Mouse (Mus musculus): Measurements from ENCODE around the gene Gstp3.

The Gstp3 gene

DNA sequence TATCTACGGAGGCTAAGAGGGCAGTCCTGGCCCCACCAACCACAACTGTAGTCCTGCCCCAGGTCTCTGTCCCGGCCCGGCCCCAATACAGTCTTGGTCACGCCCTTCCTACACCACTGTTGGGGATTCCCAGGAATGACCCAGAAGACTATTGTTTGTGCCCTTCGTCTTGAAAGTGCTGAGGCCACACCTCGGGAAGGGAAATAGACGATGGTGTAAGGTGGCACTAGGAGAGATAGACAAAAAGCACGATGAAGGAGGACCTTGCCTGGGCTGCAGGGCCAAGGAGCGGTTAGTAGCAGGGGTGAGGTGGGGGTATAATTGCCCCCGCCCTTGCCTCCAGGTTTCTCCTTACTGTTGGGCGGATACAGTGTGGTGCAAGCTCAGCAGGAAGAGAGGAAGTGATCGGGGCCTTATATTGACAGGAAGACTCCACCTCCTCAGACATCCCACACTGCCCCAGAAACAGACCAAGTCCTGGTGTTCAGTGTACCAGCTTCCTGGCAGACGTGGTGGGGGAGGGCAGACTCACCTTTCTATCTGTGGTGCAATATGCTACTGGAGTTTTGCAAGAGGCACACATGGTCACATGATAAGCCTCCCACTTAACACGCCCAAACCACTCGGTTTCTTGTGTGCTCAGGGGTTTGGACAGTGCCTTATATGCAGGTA is at the start of gene Gstp3:
Gene Gstp3, minus strand, starts transcription at position 501 of the 672 bp plus-strand sequence.
- DNase-seq: peak; percentile 72 to 78

DNA sequence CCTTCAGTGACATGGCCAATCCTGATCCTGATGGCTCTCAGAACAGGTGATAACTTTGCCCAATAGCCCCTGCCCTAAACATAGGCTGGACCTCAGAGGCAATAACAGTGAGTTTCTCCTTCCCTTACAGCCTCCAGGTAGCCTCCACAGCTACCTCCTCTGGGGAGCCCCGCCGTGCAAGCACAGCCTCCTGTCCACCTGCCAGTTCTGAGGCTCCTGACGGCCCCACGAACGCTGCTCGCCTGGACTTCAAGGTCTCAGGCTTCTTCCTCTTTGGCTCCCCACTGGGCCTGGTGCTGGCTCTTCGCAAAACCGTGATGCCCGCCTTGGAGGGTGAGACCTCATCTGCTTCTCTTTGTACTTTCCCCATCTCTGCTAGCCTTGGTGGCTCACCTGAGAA is 49.2 kb upstream of the Gstp3 start:
- DNase-seq: no peak

DNA sequence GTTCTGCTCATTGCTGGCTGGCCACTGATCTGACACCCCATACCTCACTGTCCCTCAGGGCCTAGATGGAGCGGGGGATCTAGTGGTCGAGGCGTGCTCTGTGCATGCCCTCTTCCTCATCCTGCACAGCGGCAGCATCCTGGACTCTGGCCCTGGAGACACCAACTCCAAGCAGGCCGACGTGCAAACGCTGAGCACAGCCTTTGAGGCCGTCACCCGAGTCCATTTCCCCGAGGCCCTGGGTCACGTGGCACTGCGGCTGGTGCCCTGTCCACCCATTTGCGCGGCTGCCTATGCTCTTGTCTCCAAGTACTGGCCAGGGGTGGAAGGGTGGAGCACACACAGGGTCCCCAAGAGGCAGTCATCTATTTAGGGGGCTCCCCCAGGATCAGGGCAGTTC is 47.3 kb upstream of the Gstp3 start:
- no peak for DNase-seq

DNA sequence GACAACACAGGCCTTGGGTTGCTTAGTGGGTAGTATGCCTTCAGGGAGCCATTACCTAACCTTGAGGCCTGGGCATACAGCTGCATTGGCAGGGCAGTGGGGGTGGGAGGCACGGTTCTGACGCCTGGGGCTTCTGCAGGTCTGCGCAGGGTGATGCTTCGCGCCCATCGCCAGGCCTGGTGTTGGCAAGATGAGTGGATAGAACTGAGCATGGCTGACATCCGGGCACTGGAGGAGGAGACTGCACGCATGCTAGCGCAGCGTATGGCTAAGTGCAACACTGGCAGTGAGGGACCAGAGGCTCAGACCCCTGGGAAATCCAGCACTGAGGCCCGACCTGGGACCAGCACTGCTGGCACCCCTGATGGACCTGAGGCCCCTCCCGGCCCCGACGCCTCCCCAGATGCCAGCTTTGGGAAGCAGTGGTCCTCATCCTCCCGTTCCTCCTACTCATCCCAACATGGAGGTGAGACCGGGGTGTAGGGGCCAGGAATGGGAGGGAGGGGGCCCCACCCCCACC is 45.4 kb upstream of the Gstp3 start:
- DNase-seq: no peak

DNA sequence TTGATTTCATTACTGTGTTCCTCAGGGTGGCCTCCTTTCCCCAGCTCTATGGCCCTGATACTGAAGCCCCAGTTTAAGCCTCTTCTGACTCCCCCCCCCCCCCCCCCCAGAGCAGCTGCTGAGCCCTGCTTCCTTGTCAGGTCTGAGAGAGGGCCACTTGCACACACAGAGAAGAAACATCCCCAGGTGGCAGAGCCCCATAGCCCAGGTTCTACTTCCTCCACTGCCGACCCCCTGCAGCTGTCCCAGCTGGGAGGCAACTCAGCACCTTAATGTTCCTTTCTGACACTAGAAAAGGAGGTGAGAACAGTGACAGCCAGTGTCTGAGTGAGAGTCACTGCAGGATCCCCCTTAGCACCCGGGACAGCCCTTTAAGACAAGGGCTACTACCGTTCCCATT is 44.4 kb upstream of the Gstp3 start:
- no peak for DNase-seq

DNA sequence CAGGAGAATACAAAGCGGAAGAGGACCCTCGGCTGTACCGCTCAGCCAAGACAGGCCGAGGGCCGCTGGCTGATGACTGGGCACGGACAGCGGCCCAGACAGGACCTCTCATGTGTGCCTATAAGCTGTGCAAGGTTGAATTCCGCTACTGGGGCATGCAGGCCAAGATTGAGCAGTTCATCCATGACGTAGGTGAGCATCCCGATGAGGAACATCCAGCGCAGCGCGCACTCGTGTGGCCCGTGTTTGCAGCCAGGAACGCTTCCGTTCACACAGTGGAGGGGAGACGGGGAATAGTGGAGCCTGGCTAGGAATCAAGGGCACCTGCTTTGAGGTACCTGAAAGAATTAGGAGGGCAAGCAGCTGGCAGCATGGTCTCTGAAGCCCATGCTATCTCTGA is 43.9 kb upstream of the Gstp3 start:
- no peak for DNase-seq

DNA sequence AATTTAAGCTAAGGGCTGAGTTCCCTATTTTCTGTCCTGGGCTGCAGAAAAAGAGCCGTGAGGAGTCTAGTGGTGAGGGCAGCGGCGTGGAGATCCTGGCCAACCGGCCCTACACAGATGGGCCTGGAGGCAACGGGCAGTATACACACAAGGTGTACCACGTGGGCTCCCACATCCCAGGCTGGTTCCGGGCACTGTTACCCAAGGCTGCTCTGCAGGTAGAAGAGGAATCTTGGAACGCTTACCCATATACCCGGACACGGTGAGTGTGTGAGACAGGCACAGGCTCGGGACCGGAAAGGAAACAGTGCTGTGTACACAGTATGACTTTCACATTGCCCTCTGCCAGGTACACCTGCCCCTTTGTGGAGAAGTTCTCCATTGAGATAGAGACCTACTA is 43.3 kb upstream of the Gstp3 start:
- no peak for DNase-seq

DNA sequence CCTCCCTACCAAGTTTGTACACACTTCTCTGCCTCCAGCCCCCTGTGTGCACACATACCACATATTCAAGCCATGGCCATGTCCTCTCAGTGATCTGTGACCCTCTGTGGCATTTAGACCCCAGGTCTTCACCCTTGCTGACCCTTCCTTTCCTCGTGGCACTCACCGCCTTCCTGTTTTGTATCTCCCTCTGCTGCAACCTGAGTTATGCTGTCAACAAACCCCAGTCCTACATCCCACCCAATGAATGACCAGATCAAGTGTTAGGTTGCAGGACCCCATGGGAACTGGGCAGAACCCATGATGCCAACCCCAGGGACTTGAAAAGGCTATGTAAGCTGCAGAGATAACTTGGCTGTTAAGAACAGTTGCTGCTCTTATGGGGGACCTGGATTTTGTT is 42.7 kb upstream of the Gstp3 start:
- no peak for DNase-seq

DNA sequence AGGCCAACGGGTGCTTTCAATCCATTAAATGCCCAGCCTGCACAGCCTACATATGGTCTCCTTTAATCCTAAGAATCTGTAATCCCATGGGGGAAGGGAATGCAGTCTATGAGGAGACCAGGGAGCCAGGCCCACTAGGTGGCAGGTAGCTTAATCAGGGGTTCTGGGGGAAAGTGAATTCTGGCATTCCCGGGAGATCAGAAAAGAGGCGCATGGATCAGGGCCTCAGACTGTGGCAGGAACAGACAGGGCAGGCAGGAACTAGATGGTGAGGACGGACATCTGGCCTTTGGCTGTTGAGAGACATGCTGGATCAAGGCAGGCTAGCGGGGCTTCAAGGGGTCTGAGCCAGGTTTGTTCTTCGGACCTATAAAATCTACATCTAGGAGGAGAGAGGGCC is 42.1 kb upstream of the Gstp3 start:
- no peak for DNase-seq

DNA sequence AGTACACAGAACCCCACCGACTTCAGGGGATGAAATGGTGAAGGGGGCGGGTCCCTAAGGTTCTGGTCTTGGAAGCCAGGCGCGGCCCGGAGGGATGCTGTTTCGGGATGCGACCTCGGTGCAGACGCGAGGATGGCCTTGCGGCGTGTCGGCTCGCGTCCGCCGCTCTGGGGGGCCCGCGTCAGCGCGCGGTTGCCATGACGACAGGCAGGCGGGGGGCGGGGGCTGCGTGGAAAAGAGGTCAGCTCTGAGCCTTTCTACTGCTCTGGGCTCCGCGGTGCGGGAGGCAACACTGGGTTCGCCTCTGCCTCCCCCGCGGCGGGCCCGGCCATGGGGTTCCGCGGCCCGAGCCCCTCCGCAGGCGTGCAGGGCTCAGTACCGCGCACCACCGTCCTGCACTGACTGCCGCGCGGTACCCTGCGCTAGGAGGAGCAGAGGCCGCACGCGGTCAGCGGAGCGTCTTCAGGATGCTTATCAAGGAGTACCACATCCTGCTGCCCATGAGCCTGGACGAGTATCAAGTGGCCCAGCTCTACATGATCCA is 41.4 kb upstream of the Gstp3 start:
- DNase-seq: peak in 1 of 2 experiments; percentile 38

DNA sequence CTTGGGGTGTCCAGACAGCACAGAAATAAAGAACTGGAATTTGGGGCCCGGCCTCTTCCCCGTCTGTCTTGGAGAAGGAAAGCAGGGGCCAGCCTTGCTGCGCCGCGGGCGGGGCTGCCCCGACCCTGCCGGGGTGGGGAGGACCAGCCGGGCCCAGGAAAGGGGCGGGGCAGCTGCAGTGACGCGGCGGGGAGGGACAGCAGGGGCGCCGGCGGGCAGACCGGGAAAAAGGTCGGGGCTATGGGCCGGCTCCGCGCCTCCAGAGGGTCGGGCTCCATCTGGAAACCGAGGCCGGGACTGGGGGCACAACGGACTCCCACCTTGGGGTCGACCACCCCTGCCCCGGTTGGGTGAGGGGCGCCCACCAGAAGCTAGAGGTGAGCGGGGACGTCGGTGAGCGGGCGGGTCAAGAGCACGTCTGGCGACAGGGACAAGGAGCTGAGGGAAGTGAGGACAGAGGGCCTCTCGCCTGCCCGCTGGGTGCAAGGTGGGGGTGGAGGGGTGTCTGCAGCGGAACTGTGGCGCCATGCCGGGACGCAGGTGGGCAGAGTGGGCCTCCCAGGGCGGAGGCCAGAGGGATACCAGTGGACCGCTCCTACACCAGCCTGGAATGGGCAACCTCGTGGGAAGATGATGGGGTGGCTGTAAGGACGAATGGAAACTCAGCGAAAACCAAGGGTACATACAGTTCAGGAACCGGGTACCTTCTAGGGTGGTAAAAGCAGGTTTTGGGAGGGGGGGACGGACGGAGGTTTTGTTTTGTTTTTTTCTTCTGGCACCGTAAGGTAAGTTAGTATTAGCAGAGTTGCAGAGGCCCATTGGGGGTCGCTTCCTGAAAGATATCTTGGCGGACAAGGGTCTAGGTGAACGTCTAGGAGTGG is 40.7 kb upstream of the Gstp3 start, which contains the start of gene Pitpnm1:
Gene Pitpnm1, plus strand, starts transcription at position 162 of the 881 bp plus-strand sequence.
- DNase-seq: peak; percentile 87 to 88

DNA sequence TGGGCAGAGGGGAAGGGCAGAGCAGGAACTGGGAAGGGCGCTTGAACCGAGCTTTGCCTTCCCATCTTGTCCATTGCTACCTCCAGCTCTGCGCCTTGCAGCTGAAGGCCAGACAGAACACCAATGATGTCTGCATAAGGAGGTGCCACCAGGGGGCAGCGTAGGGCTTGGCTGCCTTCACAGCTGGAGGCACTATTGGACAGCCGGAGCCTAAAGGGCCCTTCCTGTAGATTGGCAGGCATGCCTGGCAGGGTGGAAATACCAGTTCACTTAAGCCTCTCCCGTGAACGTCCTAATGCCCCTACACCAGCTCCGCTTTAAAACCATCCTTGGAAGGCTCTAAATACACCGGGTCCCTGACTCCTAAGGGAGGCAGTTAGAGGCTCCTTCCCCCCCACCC is 39.7 kb upstream of the Gstp3 start:
- peak; percentile 93 to 96 for DNase-seq

DNA sequence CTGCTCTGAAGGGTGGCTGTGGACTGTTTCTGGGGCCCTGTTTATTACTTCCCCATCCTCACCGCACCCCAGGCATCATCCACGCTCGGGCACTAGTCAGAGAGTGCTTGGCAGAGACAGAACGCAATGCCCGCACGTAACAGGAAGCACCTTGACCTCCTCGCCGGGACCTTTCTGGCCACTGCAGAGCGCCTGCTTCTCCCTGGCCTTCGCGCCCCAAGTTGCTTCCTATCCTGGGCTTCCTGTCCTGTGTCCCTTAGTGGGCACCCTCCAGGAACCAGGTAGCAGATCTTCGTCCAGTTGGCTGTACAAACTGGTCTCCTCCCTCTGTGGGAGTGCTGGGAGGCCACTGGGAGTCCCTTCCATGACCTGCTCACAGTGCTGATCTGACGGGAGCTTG is 39.1 kb upstream of the Gstp3 start:
- no peak for DNase-seq

DNA sequence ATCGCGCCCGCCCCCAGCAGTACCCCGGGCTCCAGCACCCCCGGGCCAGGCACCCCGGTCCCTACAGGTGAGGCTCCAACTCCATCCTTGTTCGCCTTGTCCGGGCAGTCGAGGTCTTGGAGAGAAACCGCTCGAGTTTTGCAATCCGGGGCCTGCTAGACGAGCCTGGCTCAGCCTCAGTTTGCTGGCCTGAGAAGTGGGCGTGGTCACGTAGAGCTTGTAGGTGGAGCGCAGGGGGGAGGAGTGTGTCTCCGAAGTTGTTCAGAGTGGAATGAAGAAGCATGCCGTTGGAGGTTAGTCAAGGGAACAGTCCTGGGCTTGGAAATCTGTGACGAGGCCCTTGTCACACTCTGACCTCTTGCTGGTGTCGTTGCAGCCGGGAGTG is 38.1 kb upstream of the Gstp3 start:
- peak; percentile 92 to 93 for DNase-seq

DNA sequence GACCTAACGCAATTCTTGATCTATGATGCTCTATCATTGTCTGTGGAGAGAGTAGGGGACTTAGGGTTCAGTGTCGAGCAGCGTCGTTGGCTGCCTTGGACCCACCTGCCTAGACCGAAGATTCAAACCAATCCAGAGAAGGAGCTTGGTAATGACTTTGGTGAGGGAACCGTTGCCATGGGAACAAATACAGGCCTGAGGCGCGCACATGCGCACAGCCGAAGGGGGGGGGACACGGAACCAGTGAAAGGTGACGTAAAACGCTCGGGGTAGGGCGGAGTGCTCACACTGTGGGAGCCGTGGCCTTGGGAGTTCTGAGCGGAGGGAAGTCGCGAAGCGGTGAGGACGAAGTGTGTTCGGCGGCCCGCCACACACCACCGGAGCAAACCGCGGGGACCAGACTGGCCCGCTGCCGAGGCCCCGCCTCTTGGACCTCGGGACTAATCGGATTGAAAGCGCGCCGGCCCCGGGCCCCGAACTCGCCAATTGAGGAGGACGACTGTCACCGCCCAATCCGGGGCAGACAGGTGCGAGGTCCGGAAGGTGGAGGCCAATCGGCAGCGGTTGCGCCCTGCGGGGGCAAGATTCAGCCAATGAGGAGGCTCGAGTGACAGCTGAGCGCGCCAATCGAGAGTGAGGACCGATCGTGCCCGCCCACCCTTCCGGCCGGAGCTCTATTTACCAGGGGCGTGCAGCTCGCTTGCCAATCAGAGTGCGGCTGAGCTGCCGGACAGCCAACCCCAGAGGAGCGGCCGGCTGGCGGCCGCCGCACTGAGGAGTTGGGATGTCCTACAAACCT is 37.5 kb upstream of the Gstp3 start, which contains the start of gene Cdk2ap2:
Gene Cdk2ap2, plus strand, starts transcription at position 541 of the 799 bp plus-strand sequence.
- peak; percentile 100 for DNase-seq

DNA sequence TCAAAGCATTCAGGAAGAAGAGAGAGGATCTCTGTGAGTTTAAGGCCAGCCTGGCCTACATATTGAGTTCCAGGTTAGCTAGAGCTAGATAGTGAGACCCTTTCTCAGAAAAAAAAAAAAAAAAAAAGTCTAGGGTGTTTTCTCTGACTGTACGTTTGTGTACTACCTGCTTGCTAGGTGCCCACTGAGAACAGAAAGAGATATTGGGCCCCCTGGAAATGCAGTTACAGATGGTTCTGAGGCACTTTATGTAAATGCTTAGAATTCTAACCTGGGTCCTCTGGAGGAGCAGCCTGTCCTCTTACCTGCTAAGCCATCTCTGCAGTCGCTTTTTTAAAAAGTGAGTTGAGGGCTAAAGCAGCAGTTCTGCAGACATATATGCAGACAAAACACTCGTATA is 36.4 kb upstream of the Gstp3 start:
- DNase-seq: no peak

DNA sequence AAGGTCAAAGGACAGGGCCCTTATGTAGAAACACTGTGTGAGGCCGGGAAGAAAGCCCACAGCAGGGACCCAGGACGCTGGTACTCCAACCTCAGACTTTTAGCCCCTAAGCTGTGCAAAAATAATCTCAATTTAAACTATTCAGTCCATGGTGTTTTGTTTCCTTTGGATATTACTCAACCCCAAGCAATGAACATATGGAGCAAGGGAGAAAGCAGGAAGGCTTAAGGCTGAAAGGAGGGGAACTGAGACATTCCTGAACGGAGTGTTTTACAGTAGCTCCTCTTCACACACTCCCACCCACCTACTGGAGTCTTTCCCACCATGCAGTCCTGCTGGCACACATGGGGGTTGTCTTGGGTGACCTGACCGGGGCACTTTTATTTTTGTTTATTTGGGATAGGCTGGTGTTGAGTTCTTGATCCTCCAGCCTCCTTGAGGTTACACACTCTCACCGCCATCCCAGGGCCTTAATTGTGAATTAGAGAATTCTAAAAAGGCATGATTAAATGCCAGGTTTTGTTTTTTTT is 35.5 kb upstream of the Gstp3 start:
- no peak for DNase-seq

DNA sequence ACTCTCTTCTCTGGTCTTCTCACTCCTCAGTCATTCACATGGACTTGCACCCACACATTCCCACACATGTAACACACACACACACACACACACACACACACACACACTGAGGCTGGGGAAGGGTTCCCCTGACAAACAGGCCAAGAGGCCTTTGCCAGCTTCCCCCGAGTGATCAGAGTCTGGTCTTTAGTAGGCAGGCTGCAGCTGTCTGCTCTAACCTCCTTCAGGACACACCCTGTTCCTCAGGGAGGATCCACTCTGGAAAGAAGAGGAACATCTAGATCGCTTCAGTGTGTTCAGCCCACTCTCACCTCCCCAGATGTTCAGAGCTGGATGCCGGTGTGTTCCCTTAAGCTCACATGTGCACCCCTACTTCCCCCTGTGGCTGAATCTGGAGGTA is 35.0 kb upstream of the Gstp3 start:
- DNase-seq: no peak

DNA sequence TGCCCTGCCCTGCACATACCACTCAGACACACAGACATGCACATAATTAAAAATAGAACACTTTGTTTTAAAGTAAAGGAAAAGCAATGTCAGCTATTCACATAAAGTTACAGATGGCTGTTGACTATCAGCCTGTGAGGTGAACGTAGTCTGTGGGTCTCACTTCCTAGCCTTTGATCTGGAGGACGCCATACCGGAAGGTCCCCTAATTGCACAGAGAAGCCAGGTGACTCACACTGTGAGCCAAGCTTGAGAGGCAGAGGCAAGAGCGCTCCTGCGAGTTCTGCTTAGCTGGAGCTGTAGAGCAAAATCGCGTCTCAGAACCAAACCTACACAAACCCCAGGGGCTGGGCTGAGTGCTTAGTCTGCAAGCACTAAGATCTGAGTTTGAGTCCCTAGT is 34.4 kb upstream of the Gstp3 start:
- no peak for DNase-seq

DNA sequence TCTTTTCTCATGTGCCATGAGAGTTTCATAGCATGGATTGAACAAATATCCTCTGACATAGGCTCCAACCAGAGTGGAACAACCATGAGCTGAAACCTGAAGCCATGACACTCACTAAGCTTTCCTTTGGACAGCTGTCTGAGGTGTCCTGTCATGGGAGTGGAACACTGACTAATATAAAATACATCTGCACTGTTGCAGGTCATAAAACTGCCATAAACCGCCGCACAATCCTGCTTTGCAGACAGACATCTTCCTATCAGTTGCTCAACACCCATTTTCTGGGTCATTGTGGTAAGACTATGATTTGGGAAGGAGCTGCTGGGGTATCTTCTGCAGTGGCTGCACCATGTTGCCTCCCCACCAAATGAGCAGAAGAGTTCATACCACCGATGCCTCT is 33.4 kb upstream of the Gstp3 start:
- DNase-seq: no peak

DNA sequence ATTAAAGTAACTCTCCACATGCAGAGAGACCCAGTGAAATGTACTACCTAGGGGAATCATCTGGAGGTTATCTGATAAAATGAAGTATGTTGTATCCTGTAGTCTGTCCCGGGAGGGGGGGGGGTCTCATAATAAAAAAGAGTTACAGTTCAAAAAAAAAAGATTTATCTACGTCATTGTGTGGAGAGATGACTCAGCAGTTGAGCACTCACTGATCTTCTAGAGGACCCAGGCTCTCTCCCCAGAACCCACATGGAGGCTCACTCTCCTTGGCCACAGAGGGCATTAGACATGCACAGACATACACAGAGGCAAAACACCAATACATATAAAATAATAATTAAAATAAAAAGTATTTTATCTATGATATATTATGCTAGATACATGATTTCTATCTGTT is 32.0 kb upstream of the Gstp3 start:
- DNase-seq: no peak

DNA sequence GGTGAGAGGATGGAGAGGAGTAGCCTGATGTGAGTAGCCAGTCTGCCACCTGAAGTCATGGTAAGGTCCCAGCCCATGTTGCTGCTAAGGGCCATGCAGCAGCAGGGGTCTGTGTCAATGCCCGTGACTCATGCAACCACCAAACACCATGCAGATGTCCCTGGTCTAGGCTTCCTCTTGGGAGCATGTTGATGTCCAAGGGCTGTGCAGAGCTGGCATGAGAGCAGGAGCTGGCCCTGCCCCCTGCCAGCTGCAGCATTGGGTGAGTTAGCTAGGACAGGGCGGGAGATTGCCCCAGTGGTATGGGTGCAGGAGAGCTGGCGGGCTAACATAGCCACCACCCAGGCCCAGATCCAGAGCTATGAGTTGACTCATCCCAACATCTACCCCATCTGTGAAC is 31.1 kb upstream of the Gstp3 start:
- no peak for DNase-seq

DNA sequence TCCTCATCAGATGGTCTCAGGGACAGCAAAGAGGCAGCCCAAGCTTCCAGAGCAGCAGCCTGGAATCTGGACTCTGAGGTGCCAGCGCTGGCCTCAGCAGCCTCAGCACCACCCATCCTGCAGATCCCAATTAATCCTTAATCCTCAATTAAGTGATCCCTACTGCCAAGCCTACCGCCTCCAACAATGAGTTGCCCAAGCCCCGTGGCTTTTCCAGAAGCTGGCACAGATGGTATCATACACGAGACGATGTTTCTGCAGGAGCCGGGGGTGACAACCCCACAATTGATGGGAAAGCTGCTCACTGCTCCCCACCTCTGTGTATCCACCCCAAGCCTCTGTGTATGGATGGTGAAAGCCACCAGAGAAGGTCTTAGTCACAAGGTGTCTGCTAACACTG is 29.8 kb upstream of the Gstp3 start:
- no peak for DNase-seq

Measured in lung, adult 18-20 months (tissue).